16 mouse cellular contexts compared by ENCODE assay signal in genomic region chr4:49539665-49540064, GRCm38 (mm10). TPM values are rescaled to one million over a fixed set of nuclear protein-coding genes. Genes with fewer than 3 reads are reported as not detected.
DNase-seq lines count a peak whose midpoint lies in the region; ATAC-seq and TF ChIP-seq lines count a peak whose summit lies in the region.
"Had no signal": no experiment of that assay in that cellular context is flagged by ENCODE, and none has a peak within 500 bp of the region (broad histone marks: within the 10 kb centered on the region; RNA-seq: fewer than 3 reads in every experiment).

No protein-coding gene starts in this region.

- H3K27me3 ChIP-seq in forebrain, embryonic 14.5 days (replicated peaks; ENCODE audit: control insufficient read depth, insufficient read depth, low read length): no peaks in the 10 kb centered on the region
- no peaks in the 10 kb centered on the region for H3K27me3 ChIP-seq in forebrain, embryonic 16.5 days (replicated peaks; ENCODE audit: control insufficient read depth, insufficient read depth, low read length)
- no peaks in the 10 kb centered on the region for H3K27me3 ChIP-seq in lung, embryonic 14.5 days (ENCODE audit: insufficient read depth, low read length)
- H3K27me3 ChIP-seq in heart, embryonic 16.5 days (ENCODE audit: control insufficient read depth, insufficient read depth, low read length): no peaks in the 10 kb centered on the region
- H3K27me3 ChIP-seq: hindbrain, embryonic 15.5 days; liver, embryonic 12.5 days had no signal

- peak; percentile 20 for DNase-seq in forebrain, embryonic 14.5 days (ENCODE audit: low spot score)
- DNase-seq in lung, embryonic 14.5 days: peak; percentile 79
- DNase-seq in lung, adult 2 months: no peak
- peak; percentile 8 for DNase-seq in lung, postnatal 36 days
- DNase-seq in cerebellum, adult 8-10 months: no peak
- no peak for DNase-seq in right cerebral cortex, postnatal 14 days
- DNase-seq: cerebellum, adult 2 months; kidney, adult 18-20 months; retina, postnatal 1 day had no signal

- 56% methylated on average over 6 of the region's 6 CpGs for WGBS in forebrain, embryonic 14.5 days
- 52% methylated on average over 6 of the region's 6 CpGs for WGBS in forebrain, embryonic 16.5 days
- 31% methylated on average over 6 of the region's 6 CpGs for WGBS in lung, embryonic 14.5 days
- WGBS in lung, adult 2 months: 31% methylated on average over 6 of the region's 6 CpGs
- 31% methylated on average over 6 of the region's 6 CpGs for WGBS in heart, embryonic 16.5 days

- TF ChIP-seq CTCF in lung, embryonic 14.5 days (IDR thresholded peaks at IDR 0.05; ENCODE audit: low read depth): no peak
- no peak for TF ChIP-seq CTCF in lung, adult 2 months (IDR thresholded peaks at IDR 0.05; ENCODE audit: insufficient read depth, low read length)

- H3K4me3 ChIP-seq in forebrain, embryonic 14.5 days (ENCODE audit: low read depth, low read length): no peak overlapping the region
- H3K4me3 ChIP-seq in forebrain, embryonic 16.5 days (replicated peaks; ENCODE audit: low read length): no peak overlapping the region
- no peak overlapping the region for H3K4me3 ChIP-seq in lung, embryonic 14.5 days (ENCODE audit: low read depth, low read length)
- no peak overlapping the region for H3K4me3 ChIP-seq in lung, adult 2 months (replicated peaks; ENCODE audit: extremely low read depth, low read depth, low read length)
- H3K4me3 ChIP-seq in heart, embryonic 16.5 days (ENCODE audit: low read length): no peak overlapping the region
- H3K4me3 ChIP-seq: hindbrain, embryonic 15.5 days; liver, embryonic 12.5 days had no signal

- no peak overlapping the region for H3K9ac ChIP-seq in forebrain, embryonic 14.5 days (ENCODE audit: low read length)
- no peak overlapping the region for H3K9ac ChIP-seq in forebrain, embryonic 16.5 days (replicated peaks; ENCODE audit: low read depth, low read length)
- no peak overlapping the region for H3K9ac ChIP-seq in lung, embryonic 14.5 days
- no peak overlapping the region for H3K9ac ChIP-seq in heart, embryonic 16.5 days (ENCODE audit: low read length)
- H3K9ac ChIP-seq: hindbrain, embryonic 15.5 days; liver, embryonic 12.5 days had no signal

- no peak for ATAC-seq in forebrain, embryonic 14.5 days
- no peak for ATAC-seq in forebrain, embryonic 16.5 days
- ATAC-seq in lung, embryonic 14.5 days (ENCODE audit: insufficient read depth): peak; percentile 68; the same call in 1 of the 2 replicates
- ATAC-seq in heart, embryonic 16.5 days (replicated peaks; ENCODE audit: extremely low read depth, insufficient read depth, low FRiP score): peak; percentile 55; the same call in 1 of the 2 replicates
- ATAC-seq: liver, embryonic 12.5 days had no signal

- H3K27ac ChIP-seq in forebrain, embryonic 14.5 days (ENCODE audit: low read depth, low read length): no peak overlapping the region
- H3K27ac ChIP-seq in forebrain, embryonic 16.5 days (ENCODE audit: low read length): no peak overlapping the region
- H3K27ac ChIP-seq in lung, embryonic 14.5 days (ENCODE audit: low read depth): no peak overlapping the region
- H3K27ac ChIP-seq in heart, embryonic 16.5 days (ENCODE audit: low read length): no peak overlapping the region
- H3K27ac ChIP-seq: hindbrain, embryonic 15.5 days; liver, embryonic 12.5 days had no signal

- H3K9me3 ChIP-seq in forebrain, embryonic 14.5 days (replicated peaks; ENCODE audit: control insufficient read depth, low read length): no peaks in the 10 kb centered on the region
- H3K9me3 ChIP-seq in forebrain, embryonic 16.5 days (ENCODE audit: control insufficient read depth, low read length): no peaks in the 10 kb centered on the region
- H3K9me3 ChIP-seq in lung, embryonic 14.5 days (ENCODE audit: low read depth, low read length): no peaks in the 10 kb centered on the region
- no peaks in the 10 kb centered on the region for H3K9me3 ChIP-seq in heart, embryonic 16.5 days (replicated peaks; ENCODE audit: control insufficient read depth, low read length)
- H3K9me3 ChIP-seq: G1E; hindbrain, embryonic 15.5 days; liver, embryonic 12.5 days had no signal

- no peak for TF ChIP-seq POLR2A in lung, adult 2 months (IDR thresholded peaks at IDR 0.05; ENCODE audit: borderline replicate concordance, extremely low read depth, low read depth, low read length)

- H3K4me1 ChIP-seq in forebrain, embryonic 14.5 days (ENCODE audit: control insufficient read depth, insufficient read depth, low read length): no peaks in the 10 kb centered on the region
- H3K4me1 ChIP-seq in forebrain, embryonic 16.5 days (replicated peaks; ENCODE audit: control insufficient read depth, insufficient read depth, low read length): no peaks in the 10 kb centered on the region
- no peaks in the 10 kb centered on the region for H3K4me1 ChIP-seq in lung, embryonic 14.5 days (ENCODE audit: insufficient read depth)
- H3K4me1 ChIP-seq in lung, adult 2 months (ENCODE audit: control insufficient read depth, insufficient read depth, low read length): no peaks in the 10 kb centered on the region; the same call in 1 of the 2 replicates
- peaks cover 7% of the 10 kb centered on the region; the same call in 1 of the 2 replicates for H3K4me1 ChIP-seq in heart, embryonic 16.5 days (ENCODE audit: control insufficient read depth, insufficient read depth, low read length)
- H3K4me1 ChIP-seq: hindbrain, embryonic 15.5 days; liver, embryonic 12.5 days had no signal

- H3K36me3 ChIP-seq in forebrain, embryonic 14.5 days (ENCODE audit: control insufficient read depth, insufficient read depth, low read length): no peaks in the 10 kb centered on the region
- H3K36me3 ChIP-seq in forebrain, embryonic 16.5 days (ENCODE audit: control insufficient read depth, insufficient read depth): no peaks in the 10 kb centered on the region
- H3K36me3 ChIP-seq in lung, embryonic 14.5 days (ENCODE audit: insufficient read depth): no peaks in the 10 kb centered on the region
- no peaks in the 10 kb centered on the region for H3K36me3 ChIP-seq in heart, embryonic 16.5 days (ENCODE audit: control insufficient read depth, insufficient read depth)
- H3K36me3 ChIP-seq: G1E had no signal

- H3K4me2 ChIP-seq in forebrain, embryonic 14.5 days (ENCODE audit: low read length): no peak overlapping the region
- H3K4me2 ChIP-seq in forebrain, embryonic 16.5 days (ENCODE audit: low read length): no peak overlapping the region
- H3K4me2 ChIP-seq in lung, embryonic 14.5 days: no peak overlapping the region
- H3K4me2 ChIP-seq in heart, embryonic 16.5 days (ENCODE audit: low read depth, low read length): no peak overlapping the region
- H3K4me2 ChIP-seq: hindbrain, embryonic 15.5 days; liver, embryonic 12.5 days had no signal

RNA-seq across cellular contexts. Expression of gene Aldob, which starts 9.7 kb away (rescaled TPM):
- 0.15 and 0.27 TPM in 2 replicates for polyA plus RNA-seq in forebrain, embryonic 14.5 days (2014; fragmentation: Nextera tagmentation; extraction: Ambion mirVana)
- polyA plus RNA-seq in forebrain, embryonic 16.5 days (2015; fragmentation: Nextera tagmentation; extraction: Ambion mirVana): 0.14 and 0.35 TPM in 2 replicates
- not detected in 2 replicates for polyA plus RNA-seq in lung, embryonic 14.5 days (2014; fragmentation: Nextera tagmentation; extraction: Ambion mirVana)
- polyA plus RNA-seq in lung, adult 2 months (2012; rRNA removed): 0.48 and 1.9 TPM in 2 replicates
- 0.46 and 1.9 TPM in 2 replicates for polyA plus RNA-seq in heart, embryonic 16.5 days (2015; fragmentation: Nextera tagmentation; extraction: Ambion mirVana)
- polyA plus RNA-seq: G1E had no signal

RNA-seq across cellular contexts. Expression of gene Zfp189, which starts 18.7 kb away (rescaled TPM):
- polyA plus RNA-seq in forebrain, embryonic 14.5 days (2014; fragmentation: Nextera tagmentation; extraction: Ambion mirVana): 14.4 and 18.3 TPM in 2 replicates
- 14.9 and 15.8 TPM in 2 replicates for polyA plus RNA-seq in forebrain, embryonic 16.5 days (2015; fragmentation: Nextera tagmentation; extraction: Ambion mirVana)
- 8.6 and 9.4 TPM in 2 replicates for polyA plus RNA-seq in lung, embryonic 14.5 days (2014; fragmentation: Nextera tagmentation; extraction: Ambion mirVana)
- 1.0 and 1.1 TPM in 2 replicates for polyA plus RNA-seq in lung, adult 2 months (2012; rRNA removed)
- 7.0 and 7.8 TPM in 2 replicates for polyA plus RNA-seq in heart, embryonic 16.5 days (2015; fragmentation: Nextera tagmentation; extraction: Ambion mirVana)

RNA-seq across cellular contexts. Expression of gene Mrpl50, which starts 18.8 kb away (rescaled TPM):
- 81.0 and 91.9 TPM in 2 replicates for polyA plus RNA-seq in forebrain, embryonic 14.5 days (2014; fragmentation: Nextera tagmentation; extraction: Ambion mirVana)
- 79.0 and 83.5 TPM in 2 replicates for polyA plus RNA-seq in forebrain, embryonic 16.5 days (2015; fragmentation: Nextera tagmentation; extraction: Ambion mirVana)
- polyA plus RNA-seq in lung, embryonic 14.5 days (2014; fragmentation: Nextera tagmentation; extraction: Ambion mirVana): 75.2 and 75.9 TPM in 2 replicates
- 2.3 and 4.5 TPM in 2 replicates for polyA plus RNA-seq in lung, adult 2 months (2012; rRNA removed)
- polyA plus RNA-seq in heart, embryonic 16.5 days (2015; fragmentation: Nextera tagmentation; extraction: Ambion mirVana): 59.0 and 69.5 TPM in 2 replicates

RNA-seq across cellular contexts. Expression of gene Baat, which starts 33.3 kb away (rescaled TPM):
- not detected in 2 replicates for polyA plus RNA-seq in forebrain, embryonic 14.5 days (2014; fragmentation: Nextera tagmentation; extraction: Ambion mirVana)
- 0.12 and 0.16 TPM in 2 replicates for polyA plus RNA-seq in forebrain, embryonic 16.5 days (2015; fragmentation: Nextera tagmentation; extraction: Ambion mirVana)
- not detected in 2 replicates for polyA plus RNA-seq in lung, embryonic 14.5 days (2014; fragmentation: Nextera tagmentation; extraction: Ambion mirVana)
- polyA plus RNA-seq in lung, adult 2 months (2012; rRNA removed): 0.06 TPM in 1 of 2 replicates, not detected in the other
- 0.09 and 0.16 TPM in 2 replicates for polyA plus RNA-seq in heart, embryonic 16.5 days (2015; fragmentation: Nextera tagmentation; extraction: Ambion mirVana)
- polyA plus RNA-seq: G1E; hindbrain, embryonic 15.5 days; neural tube, embryonic 14.5 days; testis, adult 2 months had no signal

RNA-seq across cellular contexts. Expression of gene Tmem246, which starts 58.0 kb away (rescaled TPM):
- 53.6 and 61.1 TPM in 2 replicates for polyA plus RNA-seq in forebrain, embryonic 14.5 days (2014; fragmentation: Nextera tagmentation; extraction: Ambion mirVana)
- 56.3 and 72.7 TPM in 2 replicates for polyA plus RNA-seq in forebrain, embryonic 16.5 days (2015; fragmentation: Nextera tagmentation; extraction: Ambion mirVana)
- 19.0 and 21.9 TPM in 2 replicates for polyA plus RNA-seq in lung, embryonic 14.5 days (2014; fragmentation: Nextera tagmentation; extraction: Ambion mirVana)
- polyA plus RNA-seq in lung, adult 2 months (2012; rRNA removed): 51.7 and 52.8 TPM in 2 replicates
- polyA plus RNA-seq in heart, embryonic 16.5 days (2015; fragmentation: Nextera tagmentation; extraction: Ambion mirVana): 53.8 and 63.3 TPM in 2 replicates

Comparison
In these comparisons a context has a peak if more than half of its experiments do, and no peak if none do; other contexts are left out.
1. DNase-seq: peak in forebrain, embryonic 14.5 days (single experiment), lung, embryonic 14.5 days (single experiment) and lung, postnatal 36 days (single experiment); none in lung, adult 2 months (single experiment), cerebellum, adult 8-10 months (single experiment) and right cerebral cortex, postnatal 14 days (single experiment).
2. RNA of gene Mrpl50, which starts 18.8 kb away (polyA plus RNA-seq): 81.0 to 91.9 TPM in forebrain, embryonic 14.5 days, 79.0 to 83.5 TPM in forebrain, embryonic 16.5 days, 75.2 to 75.9 TPM in lung, embryonic 14.5 days and 59.0 to 69.5 TPM in heart, embryonic 16.5 days; 2.3 to 4.5 TPM in lung, adult 2 months; every median in the first group is over 10 times any median in the second.
3. ATAC-seq: peak in lung, embryonic 14.5 days (single experiment) and heart, embryonic 16.5 days (single experiment); none in forebrain, embryonic 14.5 days (single experiment) and forebrain, embryonic 16.5 days (single experiment).